Mouse (Mus musculus): ENCODE results near the gene Olfr698. TPM values are rescaled to one million over a fixed set of nuclear protein-coding genes. Genes with fewer than 3 reads are reported as not detected.
"Not testable (repeated sequence)": the region's sequence is repeated elsewhere in the genome, so short reads cannot be mapped to it uniquely, and the experiment has no call there.

The Olfr698 gene
- total RNA-seq (2021), result not detected
- long read RNA-seq, experiment 1, result 0 reads
- long read RNA-seq, experiment 2, result 0 reads

- intact Hi-C loops (cut with DNase I; ENCODE audit: low total_unique reads), result no loop called here
- no peak for DNase-seq
These were observed at the start of gene Olfr698 for GRCm38 (mm10) chr7:106755297-106755696. Olfr698 (minus strand) TSS chr7:106755397.

GRCm38 (mm10) chr7:106793098-106793497 is 37.9 kb upstream of the Olfr698 start, which contains the start of gene Olfr699:
Olfr699 (minus strand) TSS chr7:106793198.
- no peak for DNase-seq
- intact Hi-C loops (cut with DNase I; ENCODE audit: low total_unique reads), result no loop called here

GRCm38 (mm10) chr7:106788330-106788729 is 33.1 kb upstream of the Olfr698 start:
- intact Hi-C loops (cut with DNase I; ENCODE audit: low total_unique reads), result no loop called here
- DNase-seq, result no peak

GRCm38 (mm10) chr7:106761008-106761407 is 5.8 kb upstream of the Olfr698 start:
- DNase-seq; intact Hi-C loops (cut with DNase I; ENCODE audit: low total_unique reads): not testable (repeated sequence)

GRCm38 (mm10) chr7:106758800-106759199 is 3.6 kb upstream of the Olfr698 start:
- DNase-seq, result no peak
- intact Hi-C loops (cut with DNase I; ENCODE audit: low total_unique reads), result no loop called here

- no peak for DNase-seq
- intact Hi-C loops (cut with DNase I; ENCODE audit: low total_unique reads), result no loop called here
These were observed 9.4 kb downstream of the Olfr698 start for GRCm38 (mm10) chr7:106745811-106746210.

- no peak for DNase-seq
- intact Hi-C loops (cut with DNase I; ENCODE audit: low total_unique reads), result no loop called here
These were observed 12.9 kb downstream of the Olfr698 start, which contains the start of gene Olfr697 for GRCm38 (mm10) chr7:106742343-106742742. Olfr697 (minus strand) TSS chr7:106742443.

- no peak for DNase-seq
- intact Hi-C loops (cut with DNase I; ENCODE audit: low total_unique reads), result no loop called here
These were observed 18.2 kb downstream of the Olfr698 start for GRCm38 (mm10) chr7:106737028-106737427.

GRCm38 (mm10) chr7:106733717-106734116 is 21.5 kb downstream of the Olfr698 start:
- DNase-seq, result no peak
- intact Hi-C loops (cut with DNase I; ENCODE audit: low total_unique reads), result no loop called here

- DNase-seq; intact Hi-C loops (cut with DNase I; ENCODE audit: low total_unique reads): not testable (repeated sequence)
These were observed 29.5 kb downstream of the Olfr698 start for GRCm38 (mm10) chr7:106725654-106726053.

- DNase-seq, result no peak
- intact Hi-C loops (cut with DNase I; ENCODE audit: low total_unique reads), result no loop called here
These were observed 38.9 kb downstream of the Olfr698 start, which contains the start of gene Olfr695 for GRCm38 (mm10) chr7:106716296-106716695. Olfr695 (minus strand) TSS chr7:106716396.

GRCm38 (mm10) chr7:106711463-106711862 is 43.7 kb downstream of the Olfr698 start:
- intact Hi-C loops (cut with DNase I; ENCODE audit: low total_unique reads), result no loop called here

GRCm38 (mm10) chr7:106707705-106708104 is 47.5 kb downstream of the Olfr698 start:
- intact Hi-C loops (cut with DNase I; ENCODE audit: low total_unique reads); DNase-seq: not testable (repeated sequence)

More at GRCm38 (mm10) chr7:106711463-106711862, 43.7 kb downstream of the Olfr698 start:
- no peak for DNase-seq

Other genes with a start within 250 kb of the Olfr698 start
- not detected for gene Olfr693, start 74.8 kb downstream of the Olfr698 start, total RNA-seq (2021)
- gene Olfr694, start 63.6 kb downstream of the Olfr698 start, total RNA-seq (2021), result not detected
- not detected for gene Olfr695, start 39.0 kb downstream of the Olfr698 start, total RNA-seq (2021)
- not detected for gene Olfr697, start 13.0 kb downstream of the Olfr698 start, total RNA-seq (2021)
- gene Olfr699, start 37.8 kb upstream of the Olfr698 start, total RNA-seq (2021), result not detected
- gene Olfr700, start 53.4 kb upstream of the Olfr698 start, total RNA-seq (2021), result not detected
- not detected for gene Olfr701, start 58.7 kb upstream of the Olfr698 start, total RNA-seq (2021)
- gene Olfr702, start 78.5 kb upstream of the Olfr698 start, total RNA-seq (2021), result not detected
- gene Olfr703, start 88.0 kb upstream of the Olfr698 start, total RNA-seq (2021), result not detected
- not detected for gene Olfr704, start 107.8 kb upstream of the Olfr698 start, total RNA-seq (2021)
- gene Olfr705, start 121.5 kb upstream of the Olfr698 start, total RNA-seq (2021), result not detected
- not detected for gene Olfr706, start 132.8 kb upstream of the Olfr698 start, total RNA-seq (2021)
- not detected for gene Olfr707, start 145.8 kb upstream of the Olfr698 start, total RNA-seq (2021)
- gene Olfr1532-ps1, start 152.6 kb upstream of the Olfr698 start, total RNA-seq (2021), result not detected
- under 1 TPM in 1 of 2 experiments, not detected in 1; 0.04 TPM for gene Olfr709-ps1, start 176.8 kb upstream of the Olfr698 start, total RNA-seq (2021)
- gene Olfr710, start 192.9 kb upstream of the Olfr698 start, total RNA-seq (2021), result not detected
- gene Olfr6, start 208.5 kb upstream of the Olfr698 start, total RNA-seq (2021), result not detected
- gene Olfr711, start 220.1 kb upstream of the Olfr698 start, total RNA-seq (2021), result not detected